Mouse (Mus musculus): ENCODE measurements around the gene Gatb. TPM values are rescaled to one million over a fixed set of nuclear protein-coding genes. Genes with fewer than 3 reads are reported as not detected.

Gene Gatb
- polyA plus RNA-seq, 1 experiment from 2014 or later = 49.7 TPM

- H3K27me3 ChIP-seq (ENCODE audit: control insufficient read depth, insufficient read depth, low read length) = no peaks in the 10 kb centered on the region
- no peak overlapping the region for H3K4me3 ChIP-seq (ENCODE audit: control insufficient read depth in 1 of 2, insufficient read depth in 1 of 2, low read depth in 1 of 2, low read length in 2 of 2)
- ATAC-seq (ENCODE audit: insufficient number of reproducible peaks, insufficient read depth, low FRiP score, low read depth) = no peak
- peak overlapping the region in 1 of 2 experiments; percentile 33; a peak in 1 of 4 replicates for H3K27ac ChIP-seq (replicated peaks in 1 of 2; ENCODE audit: control insufficient read depth in 1 of 2, insufficient read depth in 1 of 2, low read depth in 2 of 2, low read length in 2 of 2)
- no peak overlapping the region for H3K9ac ChIP-seq (ENCODE audit: low read length)
- no peaks in the 10 kb centered on the region for H3K9me3 ChIP-seq (ENCODE audit: control insufficient read depth, low read length)
- peaks cover 7% of the 10 kb centered on the region; the same call in 1 of the 2 replicates for H3K36me3 ChIP-seq (ENCODE audit: control insufficient read depth, insufficient read depth, low read length)
- no peak overlapping the region for H3K4me2 ChIP-seq (ENCODE audit: low read length)
- 65% methylated on average over 7 of the region's 7 CpGs for WGBS
- H3K4me1 ChIP-seq (ENCODE audit: control insufficient read depth in 2 of 2, insufficient read depth in 2 of 2, low read length in 2 of 2) = peaks cover 20 to 36% of the 10 kb centered on the region in 2 experiments
Measured at GRCm38 (mm10) chr3:85659681-85660080, 85.8 kb downstream of the Gatb start.

GRCm38 (mm10) chr3:85661926-85662813, 88.3 kb downstream of the Gatb start:
- no peak overlapping the region for H3K9ac ChIP-seq (ENCODE audit: low read length)
- 51% methylated on average over 10 of the region's 10 CpGs for WGBS
- H3K4me3 ChIP-seq (ENCODE audit: control insufficient read depth in 1 of 2, insufficient read depth in 1 of 2, low read depth in 1 of 2, low read length in 2 of 2) = no peak overlapping the region
- H3K36me3 ChIP-seq (ENCODE audit: control insufficient read depth, insufficient read depth, low read length) = no peaks in the 10 kb centered on the region
- peaks cover 28 to 52% of the 10 kb centered on the region in 2 experiments for H3K4me1 ChIP-seq (ENCODE audit: control insufficient read depth in 2 of 2, insufficient read depth in 2 of 2, low read length in 2 of 2)
- no peak overlapping the region for H3K27ac ChIP-seq (replicated peaks in 1 of 2; ENCODE audit: control insufficient read depth in 1 of 2, insufficient read depth in 1 of 2, low read depth in 2 of 2, low read length in 2 of 2)
- no peak overlapping the region for H3K4me2 ChIP-seq (ENCODE audit: low read length)
- no peaks in the 10 kb centered on the region for H3K9me3 ChIP-seq (ENCODE audit: control insufficient read depth, low read length)
- no peak for ATAC-seq (ENCODE audit: insufficient number of reproducible peaks, insufficient read depth, low FRiP score, low read depth)
- H3K27me3 ChIP-seq (ENCODE audit: control insufficient read depth, insufficient read depth, low read length) = no peaks in the 10 kb centered on the region

- H3K9me3 ChIP-seq (ENCODE audit: control insufficient read depth, low read length) = no peaks in the 10 kb centered on the region
- no peak overlapping the region for H3K9ac ChIP-seq (ENCODE audit: low read length)
- peaks cover 23 to 41% of the 10 kb centered on the region in 2 experiments for H3K4me1 ChIP-seq (ENCODE audit: control insufficient read depth in 2 of 2, insufficient read depth in 2 of 2, low read length in 2 of 2)
- no peak overlapping the region for H3K4me2 ChIP-seq (ENCODE audit: low read length)
- H3K27me3 ChIP-seq (ENCODE audit: control insufficient read depth, insufficient read depth, low read length) = no peaks in the 10 kb centered on the region
- WGBS = 79% methylated on average over 5 of the region's 5 CpGs
- no peak for ATAC-seq (ENCODE audit: insufficient number of reproducible peaks, insufficient read depth, low FRiP score, low read depth)
- H3K36me3 ChIP-seq (ENCODE audit: control insufficient read depth, insufficient read depth, low read length) = no peaks in the 10 kb centered on the region
- H3K27ac ChIP-seq (replicated peaks in 1 of 2; ENCODE audit: control insufficient read depth in 1 of 2, insufficient read depth in 1 of 2, low read depth in 2 of 2, low read length in 2 of 2) = no peak overlapping the region
- H3K4me3 ChIP-seq (ENCODE audit: control insufficient read depth in 1 of 2, insufficient read depth in 1 of 2, low read depth in 1 of 2, low read length in 2 of 2) = no peak overlapping the region
Measured at GRCm38 (mm10) chr3:85663826-85664225, 89.9 kb downstream of the Gatb start.

DNA sequence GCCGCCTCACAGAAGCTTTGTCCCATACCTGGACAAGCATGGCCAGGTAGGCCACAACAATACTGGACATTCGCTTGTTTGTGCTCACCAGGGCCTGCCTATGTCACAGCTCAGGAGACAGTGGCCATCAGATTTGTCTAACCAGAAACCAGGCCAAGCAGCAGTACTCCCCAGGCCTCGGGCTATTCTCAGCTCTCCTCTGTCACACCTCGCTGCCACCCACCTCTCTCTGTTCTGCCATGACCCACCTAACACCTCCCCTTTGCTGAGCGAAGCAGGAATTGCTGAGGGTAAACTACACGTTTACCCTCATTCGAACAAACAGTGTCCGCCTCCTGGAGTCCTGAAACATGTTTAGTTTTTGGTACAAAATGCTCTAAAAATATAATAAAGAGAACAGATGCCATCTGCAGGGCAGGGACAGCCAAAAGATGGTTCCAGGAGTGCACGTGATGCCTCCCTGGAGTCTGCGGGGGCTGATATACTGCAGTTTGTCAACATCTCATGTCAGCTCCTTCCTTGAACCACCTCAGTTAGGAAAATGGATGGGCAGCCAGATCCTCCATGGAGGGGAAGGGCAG, 90.8 kb downstream of the Gatb start:
- Histone ChIP-seq H3K9ac (ENCODE audit: low read length) (no peak overlapping the region), H3K9me3 (ENCODE audit: control insufficient read depth, low read length) (no peaks in the 10 kb centered on the region), H3K36me3 (ENCODE audit: control insufficient read depth, insufficient read depth, low read length) (no peaks in the 10 kb centered on the region), H3K4me3 (ENCODE audit: control insufficient read depth in 1 of 2, insufficient read depth in 1 of 2, low read depth in 1 of 2, low read length in 2 of 2) (no peak overlapping the region), H3K27me3 (ENCODE audit: control insufficient read depth, insufficient read depth, low read length) (no peaks in the 10 kb centered on the region), H3K4me1 (ENCODE audit: control insufficient read depth in 2 of 2, insufficient read depth in 2 of 2, low read length in 2 of 2) (peaks cover 18 to 32% of the 10 kb centered on the region in 2 experiments), H3K27ac (replicated peaks in 1 of 2; ENCODE audit: control insufficient read depth in 1 of 2, insufficient read depth in 1 of 2, low read depth in 2 of 2, low read length in 2 of 2) (no peak overlapping the region), H3K4me2 (ENCODE audit: low read length) (no peak overlapping the region)
- 79% methylated on average over 10 of the region's 10 CpGs for WGBS
- ATAC-seq (ENCODE audit: insufficient number of reproducible peaks, insufficient read depth, low FRiP score, low read depth) = no peak

GRCm38 (mm10) chr3:85666166-85666565, 92.2 kb downstream of the Gatb start:
- Histone ChIP-seq H3K27me3 (ENCODE audit: control insufficient read depth, insufficient read depth, low read length) (no peaks in the 10 kb centered on the region), H3K27ac (replicated peaks in 1 of 2; ENCODE audit: control insufficient read depth in 1 of 2, insufficient read depth in 1 of 2, low read depth in 2 of 2, low read length in 2 of 2) (no peak overlapping the region), H3K9ac (ENCODE audit: low read length) (no peak overlapping the region), H3K36me3 (ENCODE audit: control insufficient read depth, insufficient read depth, low read length) (no peaks in the 10 kb centered on the region), H3K4me2 (ENCODE audit: low read length) (no peak overlapping the region), H3K4me1 (ENCODE audit: control insufficient read depth in 2 of 2, insufficient read depth in 2 of 2, low read length in 2 of 2) (peaks cover 19 to 29% of the 10 kb centered on the region in 2 experiments), H3K4me3 (ENCODE audit: control insufficient read depth in 1 of 2, insufficient read depth in 1 of 2, low read depth in 1 of 2, low read length in 2 of 2) (no peak overlapping the region), H3K9me3 (ENCODE audit: control insufficient read depth, low read length) (no peaks in the 10 kb centered on the region)
- WGBS = 42% methylated on average over 3 of the region's 3 CpGs
- ATAC-seq (ENCODE audit: insufficient number of reproducible peaks, insufficient read depth, low FRiP score, low read depth) = no peak

DNA sequence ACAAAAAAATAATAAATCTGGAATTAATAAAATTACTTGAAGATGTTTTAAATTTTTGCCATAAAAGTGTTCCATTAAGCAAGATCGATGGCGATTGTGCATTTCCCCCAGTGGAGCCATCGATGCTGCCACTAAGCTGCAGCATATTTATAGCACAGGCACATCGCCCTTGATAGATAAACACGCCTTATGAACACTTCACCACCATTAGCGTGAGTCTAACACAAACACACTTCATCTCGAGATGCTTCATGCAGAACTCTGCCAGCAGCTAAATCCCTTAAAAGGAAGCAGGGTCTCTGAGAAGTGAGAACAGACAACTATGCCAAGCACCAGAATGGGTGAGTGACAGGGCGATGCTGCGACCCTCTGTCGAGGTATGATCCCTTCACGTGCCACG, 92.8 kb downstream of the Gatb start:
- H3K36me3 ChIP-seq (ENCODE audit: control insufficient read depth, insufficient read depth, low read length) = no peaks in the 10 kb centered on the region
- peaks cover 23 to 29% of the 10 kb centered on the region in 2 experiments for H3K4me1 ChIP-seq (ENCODE audit: control insufficient read depth in 2 of 2, insufficient read depth in 2 of 2, low read length in 2 of 2)
- no peak overlapping the region for H3K4me3 ChIP-seq (ENCODE audit: control insufficient read depth in 1 of 2, insufficient read depth in 1 of 2, low read depth in 1 of 2, low read length in 2 of 2)
- no peaks in the 10 kb centered on the region for H3K27me3 ChIP-seq (ENCODE audit: control insufficient read depth, insufficient read depth, low read length)
- no peak for ATAC-seq (ENCODE audit: insufficient number of reproducible peaks, insufficient read depth, low FRiP score, low read depth)
- H3K27ac ChIP-seq (replicated peaks in 1 of 2; ENCODE audit: control insufficient read depth in 1 of 2, insufficient read depth in 1 of 2, low read depth in 2 of 2, low read length in 2 of 2) = peak overlapping the region; percentile 47 to 57
- peak overlapping the region; percentile 40 for H3K4me2 ChIP-seq (ENCODE audit: low read length)
- WGBS = 28% methylated on average over 12 of the region's 12 CpGs
- no peaks in the 10 kb centered on the region for H3K9me3 ChIP-seq (ENCODE audit: control insufficient read depth, low read length)
- H3K9ac ChIP-seq (ENCODE audit: low read length) = no peak overlapping the region

DNA sequence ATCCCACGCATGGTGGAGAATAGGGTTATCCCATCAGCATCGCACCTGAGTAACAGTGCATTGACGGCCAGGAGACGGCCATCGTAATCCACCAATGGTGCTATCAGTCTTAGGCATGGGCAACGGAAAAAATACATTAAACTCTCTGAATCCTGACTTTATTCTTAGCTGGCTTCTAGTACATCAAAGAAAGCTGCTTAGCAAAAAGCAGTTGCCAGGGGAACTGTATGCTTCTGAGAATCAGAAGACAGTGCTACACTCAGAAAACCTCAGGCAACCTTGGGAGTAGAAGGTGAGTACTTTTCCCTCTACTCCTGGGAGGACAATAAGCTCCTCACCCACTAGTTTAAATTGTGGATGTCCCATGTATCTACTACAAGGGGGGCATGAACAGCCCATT, 93.8 kb downstream of the Gatb start:
- Histone ChIP-seq H3K4me3 (ENCODE audit: control insufficient read depth in 1 of 2, insufficient read depth in 1 of 2, low read depth in 1 of 2, low read length in 2 of 2) (no peak overlapping the region), H3K4me2 (ENCODE audit: low read length) (no peak overlapping the region), H3K9ac (ENCODE audit: low read length) (no peak overlapping the region), H3K36me3 (ENCODE audit: control insufficient read depth, insufficient read depth, low read length) (no peaks in the 10 kb centered on the region), H3K4me1 (ENCODE audit: control insufficient read depth in 2 of 2, insufficient read depth in 2 of 2, low read length in 2 of 2) (peaks cover 23 to 24% of the 10 kb centered on the region in 2 experiments), H3K27ac (replicated peaks in 1 of 2; ENCODE audit: control insufficient read depth in 1 of 2, insufficient read depth in 1 of 2, low read depth in 2 of 2, low read length in 2 of 2) (0 out of 4 replicates have a peak overlapping the region, but pooled peaks of 1 of the 2 experiments have one; percentile 57), H3K27me3 (ENCODE audit: control insufficient read depth, insufficient read depth, low read length) (no peaks in the 10 kb centered on the region), H3K9me3 (ENCODE audit: control insufficient read depth, low read length) (no peaks in the 10 kb centered on the region)
- ATAC-seq (ENCODE audit: insufficient number of reproducible peaks, insufficient read depth, low FRiP score, low read depth) = no peak
- 91% methylated on average over 6 of the region's 6 CpGs for WGBS

All from heart, embryonic 14.5 days (tissue).